Mouse (Mus musculus) limb, embryonic 12.5 days (tissue): ENCODE measurements around the gene Ccdc93. TPM values are rescaled to one million over a fixed set of nuclear protein-coding genes. Genes with fewer than 3 reads are reported as not detected.

Experiments used
- ATAC-seq: fragments of 200-750 bp; cut with Nextera tagmentation; 2 replicates; pipeline ENCODE4 v1.8.0; 2017; ENCODE audit warnings: low read depth, moderate TSS enrichment; ENCODE audit not compliant: insufficient number of reproducible peaks, insufficient read depth, low FRiP score, low TSS enrichment
- H3K27ac ChIP-seq: fragments of 300-500 bp; sonication (generic); 2 replicates; pipeline ENCODE4 v1.5.1; 2016; ENCODE audit warnings: mild to moderate bottlenecking, moderate library complexity
- H3K27me3 ChIP-seq: fragments of 300-500 bp; sonication (generic); 2 replicates; pipeline ENCODE4 v1.6.1; 2016; ENCODE audit warnings: mild to moderate bottlenecking, moderate library complexity
- H3K36me3 ChIP-seq: fragments of 300-500 bp; sonication (generic); 2 replicates; pipeline ENCODE4 v1.6.1; 2016; ENCODE audit warnings: mild to moderate bottlenecking, moderate library complexity
- H3K4me1 ChIP-seq: fragments of 300-500 bp; sonication (generic); replicated peaks from 2 replicates; pipeline ENCODE4 v1.6.1; 2016
- H3K4me2 ChIP-seq: fragments of 300-500 bp; sonication (generic); 2 replicates; pipeline ENCODE4 v1.6.1; 2016; ENCODE audit warnings: mild to moderate bottlenecking, moderate library complexity
- H3K4me3 ChIP-seq: fragments of 300-500 bp; sonication (generic); replicated peaks from 2 replicates; pipeline ENCODE4 v1.5.1; 2016; ENCODE audit warnings: mild to moderate bottlenecking
- H3K9ac ChIP-seq: fragments of 300-500 bp; sonication (generic); replicated peaks from 2 replicates; pipeline ENCODE4 v1.6.1; 2016; ENCODE audit warnings: mild to moderate bottlenecking, moderate library complexity
- H3K9me3 ChIP-seq: fragments of 300-500 bp; sonication (generic); 2 replicates; pipeline ENCODE4 v1.6.1; 2016; ENCODE audit warnings: mild to moderate bottlenecking, moderate library complexity
- WGBS: fragments of 180-500 bp; shearing (Covaris S2); methylation state at CpG from one replicate; pipeline ENCODE4 v1.1.7; 2016; 5-methylcytosine and 5-hydroxymethylcytosine counted together
- polyA plus RNA-seq: library from polyadenylated mRNA; unstranded; fragments of >200 nt; fragmentation: Nextera tagmentation; extraction: Ambion mirVana; gene quantifications from 2 replicates; pipeline ENCODE4 v1.2.1, GENCODE M21; 2016

Ccdc93 gene
- polyA plus RNA-seq = 15.5 and 16.1 TPM in 2 replicates

DNA sequence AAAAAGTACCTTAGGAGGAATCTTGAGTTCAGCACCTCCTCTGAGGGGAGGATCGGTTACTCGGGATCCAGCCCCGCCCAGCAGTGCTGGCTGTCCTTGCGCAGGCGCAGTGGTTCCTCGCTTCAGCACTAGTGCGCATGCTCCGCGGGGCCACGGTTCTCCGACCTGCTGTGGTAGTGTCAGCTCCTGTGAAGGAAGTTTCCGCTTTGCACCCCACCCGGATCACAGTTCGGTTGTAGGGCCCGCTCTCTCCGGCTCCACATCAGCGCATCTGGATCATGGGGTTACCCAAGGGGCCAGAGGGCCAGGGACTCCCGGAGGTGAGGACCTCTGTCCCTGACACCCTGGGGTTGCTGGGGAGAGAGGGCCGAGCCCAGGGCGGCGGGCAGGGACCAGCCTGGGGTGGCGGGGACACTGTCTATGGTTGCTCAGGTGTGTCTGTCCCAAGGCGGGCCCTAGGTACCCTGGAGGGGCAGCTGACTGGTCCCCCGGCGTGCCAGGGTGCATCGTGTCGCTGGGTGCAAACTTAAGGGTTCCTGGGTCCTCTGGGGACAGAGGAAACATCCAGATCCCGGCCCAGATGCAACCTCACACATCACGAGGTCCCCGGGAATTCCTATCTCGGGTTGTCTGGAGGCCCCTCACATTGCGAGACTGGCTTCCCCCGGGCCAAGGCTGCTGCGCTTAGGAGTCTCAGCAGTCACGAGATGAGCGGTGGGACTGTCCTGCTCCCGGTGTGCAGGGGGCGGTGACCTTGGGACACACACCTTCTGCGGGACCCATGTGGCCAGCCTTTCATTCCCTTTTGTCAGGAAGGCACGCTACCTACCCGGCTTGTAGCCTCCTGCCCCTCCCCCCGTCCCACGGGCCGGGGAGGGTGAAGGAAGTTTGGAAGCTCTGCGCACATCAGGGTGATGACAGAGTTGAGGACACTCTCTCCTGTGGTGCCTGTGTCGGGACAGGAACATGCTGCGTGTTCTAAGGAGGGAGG is at the start of gene Ccdc93:
Gene Ccdc93 (plus strand): TSS at position 112 of the 991 bp plus-strand sequence.
- no peaks in the 10 kb centered on the region for H3K9me3 ChIP-seq
- peak within 1 kb of the TSS; percentile 83 for H3K4me3 ChIP-seq
- peaks cover 11% of the 10 kb centered on the region for H3K36me3 ChIP-seq
- no peaks in the 10 kb centered on the region for H3K27me3 ChIP-seq
- peak; percentile 87 for ATAC-seq
- peak within 1 kb of the TSS; percentile 78 for H3K4me2 ChIP-seq
- peak within 1 kb of the TSS; percentile 87 for H3K9ac ChIP-seq
- peaks cover 10% of the 10 kb centered on the region; the same call in 1 of the 2 replicates for H3K4me1 ChIP-seq
- WGBS = under 1% methylated on average over 47 of the region's 47 CpGs
- H3K27ac ChIP-seq = 0 out of 2 replicates have a peak within 1 kb of the TSS, but pooled peaks have one; percentile 29

DNA sequence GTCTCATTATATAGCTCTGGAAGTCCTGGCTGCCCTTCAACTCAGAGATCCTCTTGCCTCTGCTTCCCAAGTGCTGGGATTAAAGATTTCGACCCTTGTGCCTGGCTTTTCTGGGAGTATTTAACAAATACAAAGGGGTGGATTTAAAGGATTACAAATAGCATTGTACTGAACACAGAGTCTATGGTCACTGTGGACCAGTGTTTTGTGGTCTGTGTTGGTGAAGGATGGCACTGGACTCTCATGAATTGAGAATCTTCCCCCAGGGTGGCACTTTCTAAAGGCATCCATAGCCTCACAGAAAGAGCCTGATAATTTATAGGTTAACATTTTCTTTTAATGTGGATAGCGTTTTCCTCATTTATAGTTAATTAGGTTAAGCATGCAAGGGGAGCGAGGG is 49.3 kb upstream of the Ccdc93 start:
- Histone ChIP-seq H3K36me3 (no peaks in the 10 kb centered on the region), H3K4me2 (no peak overlapping the region), H3K27me3 (no peaks in the 10 kb centered on the region), H3K4me3 (no peak overlapping the region), H3K4me1 (no peaks in the 10 kb centered on the region), H3K9ac (no peak overlapping the region), H3K27ac (no peak overlapping the region), H3K9me3 (no peaks in the 10 kb centered on the region)
- no peak for ATAC-seq
- 81% methylated on average over 3 of the region's 3 CpGs for WGBS

DNA sequence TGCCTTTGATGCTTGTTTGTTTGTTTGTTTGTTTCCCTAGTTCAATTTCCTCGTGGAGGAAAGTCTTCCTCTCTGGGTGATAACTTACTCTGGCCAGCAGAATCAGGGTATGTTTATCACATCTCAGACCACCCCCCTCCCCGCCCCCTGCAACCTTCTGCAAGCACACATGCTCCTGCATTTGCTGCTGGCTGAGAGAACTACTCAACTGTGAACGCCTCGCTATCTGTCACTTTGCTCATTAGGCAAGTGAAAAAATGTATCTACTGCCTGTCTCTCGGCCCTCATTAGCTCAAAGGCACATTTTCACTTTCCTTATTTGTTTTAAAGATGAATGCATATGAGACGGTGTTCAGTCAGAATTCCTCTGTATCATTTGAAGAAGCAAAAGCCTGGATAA is 42.5 kb upstream of the Ccdc93 start:
- 63% methylated on average over 6 of the region's 6 CpGs for WGBS
- Histone ChIP-seq H3K9ac (no peak overlapping the region), H3K9me3 (no peaks in the 10 kb centered on the region), H3K27me3 (no peaks in the 10 kb centered on the region), H3K4me2 (no peak overlapping the region), H3K27ac (no peak overlapping the region), H3K4me1 (0 out of 2 replicates have a peak, but pooled peaks cover 6% of the 10 kb centered on the region), H3K4me3 (no peak overlapping the region), H3K36me3 (no peaks in the 10 kb centered on the region)
- ATAC-seq = no peak

DNA sequence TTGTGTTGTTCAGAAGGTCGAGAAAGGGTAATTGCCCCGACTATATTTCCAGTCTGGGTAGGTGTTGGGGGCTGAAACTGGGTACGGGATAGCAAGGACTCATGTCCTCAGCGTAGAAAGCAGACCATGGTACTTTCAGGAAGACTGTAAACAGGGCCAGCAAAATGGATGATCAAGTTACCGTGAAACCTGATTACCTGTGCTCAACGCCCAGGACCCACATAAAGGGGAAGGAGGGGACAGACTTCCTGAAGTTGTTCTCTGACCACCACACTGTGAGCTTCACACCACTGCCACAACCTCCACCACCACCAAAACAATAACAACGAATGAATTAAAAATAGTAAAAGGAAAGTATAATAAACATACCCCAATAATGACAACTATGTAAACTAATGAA is 42.1 kb upstream of the Ccdc93 start:
- H3K27ac ChIP-seq = no peak overlapping the region
- peaks cover 9% of the 10 kb centered on the region; the same call in 1 of the 2 replicates for H3K4me1 ChIP-seq
- ATAC-seq = no peak
- H3K4me2 ChIP-seq = no peak overlapping the region
- H3K27me3 ChIP-seq = no peaks in the 10 kb centered on the region
- H3K4me3 ChIP-seq = no peak overlapping the region
- no peaks in the 10 kb centered on the region for H3K36me3 ChIP-seq
- 49% methylated on average over 7 of the region's 7 CpGs for WGBS
- no peak overlapping the region for H3K9ac ChIP-seq
- no peaks in the 10 kb centered on the region for H3K9me3 ChIP-seq

DNA sequence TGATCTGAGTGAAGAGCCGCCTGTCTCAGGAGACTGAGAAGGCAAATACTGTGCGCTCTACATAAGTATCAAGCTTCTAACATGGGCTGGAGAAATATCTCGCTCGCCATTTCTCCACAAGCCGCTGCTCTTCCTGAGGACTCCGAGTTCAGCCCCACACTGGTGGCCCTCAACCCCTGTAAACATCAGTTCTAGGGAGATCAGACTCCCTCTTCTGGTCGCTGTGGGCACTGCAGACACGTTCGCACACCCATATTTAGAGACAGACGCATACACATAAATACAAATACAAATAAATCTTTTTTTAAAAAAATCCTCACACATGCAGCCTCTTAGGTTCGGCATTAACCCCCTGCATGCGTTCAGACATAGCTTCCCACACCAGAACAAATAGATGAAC is 41.3 kb upstream of the Ccdc93 start:
- no peak for ATAC-seq
- Histone ChIP-seq H3K9ac (no peak overlapping the region), H3K9me3 (no peaks in the 10 kb centered on the region), H3K36me3 (no peaks in the 10 kb centered on the region), H3K27me3 (no peaks in the 10 kb centered on the region), H3K27ac (no peak overlapping the region), H3K4me3 (no peak overlapping the region), H3K4me1 (peaks cover 18% of the 10 kb centered on the region), H3K4me2 (no peak overlapping the region)
- 90% methylated on average over 12 of the region's 12 CpGs for WGBS

DNA sequence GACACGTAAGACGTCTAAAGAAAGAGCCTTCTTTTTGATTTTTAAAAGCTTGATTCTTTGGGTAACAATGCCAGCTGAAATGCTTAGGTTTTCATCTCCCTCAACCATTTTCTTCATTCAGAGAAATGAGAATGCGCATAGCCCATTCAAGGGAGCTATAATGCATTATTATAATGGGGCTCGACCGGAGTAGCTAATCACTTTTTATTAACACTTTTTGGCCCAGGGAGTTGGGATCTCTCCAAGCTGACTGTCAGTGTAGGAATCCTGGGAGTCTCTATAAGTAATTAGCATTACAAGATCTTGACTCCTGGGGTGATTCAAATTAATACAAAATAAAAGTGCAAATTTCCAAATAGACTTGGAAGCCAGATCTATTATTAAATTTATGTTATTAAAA is 40.8 kb upstream of the Ccdc93 start:
- no peak overlapping the region for H3K4me3 ChIP-seq
- H3K36me3 ChIP-seq = no peaks in the 10 kb centered on the region
- WGBS = 94% methylated on average over 5 of the region's 5 CpGs
- H3K9me3 ChIP-seq = no peaks in the 10 kb centered on the region
- no peak overlapping the region for H3K27ac ChIP-seq
- no peak overlapping the region for H3K4me2 ChIP-seq
- no peak overlapping the region for H3K9ac ChIP-seq
- peaks cover 22% of the 10 kb centered on the region for H3K4me1 ChIP-seq
- no peak for ATAC-seq
- no peaks in the 10 kb centered on the region for H3K27me3 ChIP-seq

DNA sequence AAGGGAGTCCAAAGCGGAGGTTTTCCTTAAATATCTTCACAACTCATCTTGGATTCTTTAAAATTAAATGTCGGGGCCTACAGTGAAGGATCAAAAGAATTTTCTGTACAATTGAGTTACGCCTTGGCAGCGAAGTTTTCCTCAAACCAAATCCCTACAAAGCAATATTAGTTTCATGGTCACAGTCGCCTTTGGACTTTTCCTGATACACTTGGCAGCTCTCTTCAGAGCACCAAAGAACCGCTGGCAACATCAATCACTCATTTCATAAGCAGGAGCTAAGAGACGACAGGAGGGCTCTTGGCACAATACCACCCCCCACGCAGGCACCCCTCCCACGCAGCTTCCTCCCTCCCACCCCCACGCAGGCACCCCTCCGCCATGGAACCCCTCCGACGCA is 40.4 kb upstream of the Ccdc93 start:
- no peaks in the 10 kb centered on the region for H3K36me3 ChIP-seq
- H3K27ac ChIP-seq = no peak overlapping the region
- H3K27me3 ChIP-seq = no peaks in the 10 kb centered on the region
- peaks cover 26% of the 10 kb centered on the region for H3K4me1 ChIP-seq
- H3K9me3 ChIP-seq = no peaks in the 10 kb centered on the region
- H3K9ac ChIP-seq = no peak overlapping the region
- no peak overlapping the region for H3K4me2 ChIP-seq
- H3K4me3 ChIP-seq = no peak overlapping the region
- ATAC-seq = no peak
- WGBS = 78% methylated on average over 13 of the region's 13 CpGs

DNA sequence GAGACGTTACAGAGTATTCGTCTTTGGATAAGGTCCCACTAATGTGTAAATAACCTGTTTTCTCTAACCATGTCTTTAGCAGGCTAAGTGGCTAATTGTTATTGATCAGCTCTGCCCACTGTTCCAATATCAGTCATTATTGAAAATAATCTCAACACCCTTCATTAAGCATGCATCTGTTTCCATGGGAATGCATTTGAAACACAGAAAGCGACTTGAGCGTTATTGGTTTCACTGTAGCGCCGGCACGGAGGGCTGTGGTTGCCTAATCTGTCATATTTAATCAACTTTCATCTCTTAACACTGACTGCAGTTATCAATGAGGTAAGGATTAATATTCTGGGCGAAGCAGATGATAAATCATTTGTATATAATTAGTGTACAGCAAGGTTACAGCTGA is 40.0 kb upstream of the Ccdc93 start:
- Histone ChIP-seq H3K36me3 (no peaks in the 10 kb centered on the region), H3K4me2 (no peak overlapping the region), H3K4me1 (peaks cover 28% of the 10 kb centered on the region), H3K9ac (no peak overlapping the region), H3K27me3 (no peaks in the 10 kb centered on the region), H3K27ac (no peak overlapping the region), H3K9me3 (no peaks in the 10 kb centered on the region), H3K4me3 (no peak overlapping the region)
- ATAC-seq = no peak
- WGBS = 81% methylated on average over 8 of the region's 8 CpGs

DNA sequence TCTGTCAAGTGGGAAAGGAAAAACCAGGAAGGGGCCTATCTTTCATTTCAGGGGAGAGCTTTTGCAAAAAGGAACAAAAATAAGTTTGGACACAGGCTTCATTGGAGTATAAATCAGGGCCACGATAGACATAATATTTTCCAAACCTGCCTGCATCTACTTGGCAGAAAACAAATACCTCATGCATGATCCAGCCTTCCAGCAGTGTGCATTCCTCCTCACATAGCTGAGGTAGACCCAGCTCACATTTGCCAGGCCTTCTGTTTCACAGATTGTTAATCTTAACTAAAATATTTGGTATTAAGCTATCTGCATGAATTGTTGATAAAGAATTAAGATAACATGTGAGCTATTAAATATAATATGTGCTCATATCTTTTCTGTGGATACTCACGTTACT is 37.7 kb upstream of the Ccdc93 start:
- Histone ChIP-seq H3K27ac (no peak overlapping the region), H3K4me2 (no peak overlapping the region), H3K27me3 (no peaks in the 10 kb centered on the region), H3K9ac (no peak overlapping the region), H3K4me1 (peaks cover 28% of the 10 kb centered on the region), H3K4me3 (no peak overlapping the region), H3K36me3 (no peaks in the 10 kb centered on the region), H3K9me3 (no peaks in the 10 kb centered on the region)
- no peak for ATAC-seq
- WGBS = 67% methylated on average over 2 of the region's 2 CpGs

DNA sequence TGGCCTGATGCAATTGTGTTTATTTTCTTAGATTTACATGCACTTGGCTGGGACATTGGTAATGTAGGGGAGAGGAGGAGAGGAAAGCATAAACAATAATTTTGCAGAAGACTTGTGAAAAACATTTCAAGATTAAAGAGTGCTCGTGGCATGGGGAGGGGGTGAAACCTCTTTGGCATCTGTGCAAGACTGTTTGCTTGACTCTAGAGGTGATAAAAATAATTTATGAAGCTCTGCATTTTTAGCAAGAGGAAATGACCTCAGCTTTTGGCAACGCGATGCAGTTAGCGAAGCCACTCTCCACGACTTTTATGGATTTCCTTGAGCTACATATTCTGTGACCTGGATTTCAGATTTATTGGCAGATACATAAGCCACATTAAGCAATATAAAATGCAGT is 36.1 kb upstream of the Ccdc93 start:
- H3K9me3 ChIP-seq = no peaks in the 10 kb centered on the region
- H3K27me3 ChIP-seq = no peaks in the 10 kb centered on the region
- H3K9ac ChIP-seq = no peak overlapping the region
- H3K4me2 ChIP-seq = no peak overlapping the region; the same call in 1 of the 2 replicates
- ATAC-seq = no peak; the same call in 1 of the 2 replicates
- peak overlapping the region; percentile 8; the same call in 1 of the 2 replicates for H3K27ac ChIP-seq
- 20% methylated on average over 5 of the region's 5 CpGs for WGBS
- no peaks in the 10 kb centered on the region for H3K36me3 ChIP-seq
- H3K4me1 ChIP-seq = peaks cover 22% of the 10 kb centered on the region
- H3K4me3 ChIP-seq = no peak overlapping the region

DNA sequence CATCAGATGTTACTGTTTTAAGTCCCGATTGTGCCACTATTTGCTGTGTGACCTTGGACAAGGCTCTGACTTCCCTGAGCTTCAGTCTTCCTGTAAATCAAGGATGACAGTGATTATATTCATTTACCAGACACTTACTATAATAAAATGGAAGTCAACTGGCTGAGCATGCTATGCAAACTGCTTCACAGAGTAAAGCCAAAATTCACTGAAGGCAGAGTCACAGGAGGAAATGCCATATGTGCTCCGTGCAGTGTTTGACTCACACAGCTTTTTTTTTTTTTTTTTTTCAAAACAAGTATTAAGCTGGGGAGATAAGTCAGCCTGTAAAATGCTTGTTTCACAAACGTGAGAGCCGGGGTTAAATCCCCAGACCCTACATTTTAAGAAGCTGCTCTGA is 34.3 kb upstream of the Ccdc93 start:
- Histone ChIP-seq H3K4me3 (no peak overlapping the region), H3K36me3 (no peaks in the 10 kb centered on the region), H3K4me1 (peaks cover 22% of the 10 kb centered on the region), H3K27me3 (no peaks in the 10 kb centered on the region), H3K9me3 (no peaks in the 10 kb centered on the region), H3K9ac (no peak overlapping the region), H3K27ac (no peak overlapping the region), H3K4me2 (no peak overlapping the region)
- ATAC-seq = no peak
- 72% methylated on average over 4 of the region's 4 CpGs for WGBS
